Mouse (Mus musculus) bone marrow, adult 2 months (tissue): Measurements from ENCODE around the gene Bmp7. TPM values are rescaled to one million over a fixed set of nuclear protein-coding genes. Genes with fewer than 3 reads are reported as not detected.

ENCODE experiments used
- H3K27ac ChIP-seq: fragments of 200-500 bp; 2 replicates; pipeline ENCODE4 v1.5.1; 2012; ENCODE audit warnings: low read depth, mild to moderate bottlenecking, control low read depth, inconsistent platforms, low read length; ENCODE audit not compliant: control insufficient read depth, poor library complexity, insufficient read depth
- H3K4me1 ChIP-seq: fragments of 200-500 bp; 2 replicates; pipeline ENCODE4 v1.6.1; 2011; ENCODE audit warnings: low read length; ENCODE audit not compliant: control insufficient read depth, insufficient read depth
- H3K4me3 ChIP-seq: fragments of 200-500 bp; replicated peaks from 2 replicates; pipeline ENCODE3; 2011; ENCODE audit warnings: mild to moderate bottlenecking, low read depth, low read length, control low read depth; ENCODE audit not compliant: control insufficient read depth
- CTCF ChIP-seq: fragments of 200-500 bp; IDR thresholded peaks from 2 replicates; pipeline ENCODE4 v1.5.1; 2011; ENCODE audit warnings: low read length, control low read depth; ENCODE audit not compliant: control insufficient read depth, insufficient read depth
- POLR2A ChIP-seq: fragments of 200-500 bp; IDR thresholded peaks from 2 replicates; pipeline ENCODE4 v1.6.1; 2011; ENCODE audit warnings: low read depth, mild to moderate bottlenecking, control low read depth, low read length, borderline replicate concordance; ENCODE audit not compliant: control insufficient read depth
- WGBS: fragments of 180-500 bp; shearing (Covaris S2); methylation state at CpG from one replicate; pipeline ENCODE4 v1.1.7; 2018; 5-methylcytosine and 5-hydroxymethylcytosine counted together
- polyA plus RNA-seq: library from polyadenylated mRNA; stranded (reverse); fragments of >200 nt; gene quantifications from 2 replicates; pipeline ENCODE4 v1.2.4, GENCODE M21; 2011; ENCODE audit warnings: low replicate concordance; ENCODE audit not compliant: missing spikeins, insufficient read depth, insufficient read length

Gene Bmp7
- polyA plus RNA-seq, 1 experiment = 0.55 TPM

DNA sequence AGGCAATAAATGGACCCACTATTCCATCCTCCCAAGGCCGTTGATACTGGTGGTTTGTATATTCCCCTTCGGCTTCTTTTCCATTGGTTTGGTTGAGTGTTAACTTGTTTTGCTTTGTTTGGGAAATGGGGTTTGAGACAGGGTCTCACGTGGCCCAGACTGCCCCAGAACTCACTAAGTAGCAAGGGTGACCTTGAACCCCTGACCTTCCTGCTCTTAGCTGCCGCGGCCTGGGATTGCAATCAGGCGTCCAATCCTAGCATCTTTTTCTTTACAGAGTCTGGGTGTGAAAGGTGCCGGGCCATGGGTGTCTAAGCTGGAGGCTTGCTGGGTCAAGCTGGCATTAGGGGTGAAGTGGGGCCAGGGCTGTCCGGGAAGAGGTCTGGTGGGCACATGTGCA lies 79.5 kb downstream of the Bmp7 start:
- H3K4me3 ChIP-seq = no peak overlapping the region
- H3K27ac ChIP-seq = no peak overlapping the region
- TF ChIP-seq POLR2A = no peak
- TF ChIP-seq CTCF = no peak
- H3K4me1 ChIP-seq = no peaks in the 10 kb centered on the region; the same call in 1 of the 2 replicates
- WGBS = 79% methylated on average over 8 of the region's 8 CpGs

DNA sequence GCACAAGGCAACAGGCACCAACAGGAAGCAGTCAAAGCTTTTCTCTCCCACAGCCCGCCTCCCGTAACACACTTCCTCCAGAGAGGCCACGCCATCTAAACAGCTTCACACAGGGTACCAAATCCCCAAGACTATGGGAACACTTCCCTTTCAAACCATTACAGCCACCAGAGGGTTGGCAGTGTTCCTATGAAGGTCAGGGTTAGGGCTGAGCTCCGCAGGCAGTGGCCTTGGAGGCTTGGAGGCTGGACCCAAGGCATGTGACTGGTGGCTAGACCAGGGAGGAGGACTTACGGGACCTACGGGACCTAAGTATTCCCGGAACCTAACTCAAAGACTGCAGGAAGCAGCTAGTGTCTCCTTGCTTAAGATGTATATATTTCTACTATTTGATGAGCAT lies 80.0 kb downstream of the Bmp7 start:
- WGBS = 65% methylated on average over 7 of the region's 7 CpGs
- no peaks in the 10 kb centered on the region; the same call in 1 of the 2 replicates for H3K4me1 ChIP-seq
- TF ChIP-seq POLR2A = no peak
- TF ChIP-seq CTCF = no peak
- H3K4me3 ChIP-seq = no peak overlapping the region
- no peak overlapping the region for H3K27ac ChIP-seq

DNA sequence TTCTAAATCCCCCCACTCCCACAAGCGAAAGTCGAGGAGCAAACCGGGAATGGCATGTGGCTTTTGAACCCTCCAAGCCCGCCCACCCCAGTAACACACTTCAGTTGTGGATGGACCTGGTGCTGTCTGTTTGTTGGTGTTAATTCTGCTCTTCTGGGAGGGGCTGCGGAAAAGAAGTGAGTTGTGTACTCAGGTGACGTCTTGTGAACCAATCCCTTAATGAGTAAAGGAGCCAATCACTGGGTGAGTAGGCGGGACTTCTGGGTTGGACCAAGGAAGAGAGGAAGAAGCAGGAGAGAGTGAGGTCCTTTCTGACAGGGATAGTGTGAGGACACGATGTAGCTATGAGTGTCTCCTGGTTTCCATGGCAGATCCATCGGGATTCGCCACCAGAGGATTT lies 83.1 kb downstream of the Bmp7 start:
- no peak overlapping the region for H3K4me3 ChIP-seq
- WGBS = 77% methylated on average over 10 of the region's 10 CpGs
- TF ChIP-seq CTCF (no peak), POLR2A (no peak)
- no peak overlapping the region for H3K27ac ChIP-seq
- no peaks in the 10 kb centered on the region for H3K4me1 ChIP-seq

DNA sequence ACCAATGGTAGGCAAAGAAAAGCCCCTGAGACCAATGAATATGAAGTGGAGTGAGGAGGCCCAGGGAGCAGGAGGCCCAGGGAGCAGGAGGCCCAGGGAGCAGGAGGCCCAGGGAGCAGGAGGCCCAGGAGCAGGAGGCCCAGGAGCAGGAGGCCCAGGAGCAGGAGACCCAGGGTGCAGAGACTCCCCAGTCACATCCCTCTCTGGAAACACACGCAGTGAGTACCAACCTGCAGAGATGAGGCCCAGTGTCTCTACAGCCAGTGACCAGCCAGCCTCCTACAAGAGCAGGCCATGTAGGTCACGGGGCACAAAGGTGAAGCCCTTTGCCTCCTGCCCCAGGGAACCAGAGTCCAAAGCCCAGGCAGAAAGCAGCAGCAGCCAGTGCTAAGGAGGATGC lies 83.6 kb downstream of the Bmp7 start:
- WGBS = 75% methylated on average over 2 of the region's 2 CpGs
- TF ChIP-seq CTCF (no peak), POLR2A (no peak)

DNA sequence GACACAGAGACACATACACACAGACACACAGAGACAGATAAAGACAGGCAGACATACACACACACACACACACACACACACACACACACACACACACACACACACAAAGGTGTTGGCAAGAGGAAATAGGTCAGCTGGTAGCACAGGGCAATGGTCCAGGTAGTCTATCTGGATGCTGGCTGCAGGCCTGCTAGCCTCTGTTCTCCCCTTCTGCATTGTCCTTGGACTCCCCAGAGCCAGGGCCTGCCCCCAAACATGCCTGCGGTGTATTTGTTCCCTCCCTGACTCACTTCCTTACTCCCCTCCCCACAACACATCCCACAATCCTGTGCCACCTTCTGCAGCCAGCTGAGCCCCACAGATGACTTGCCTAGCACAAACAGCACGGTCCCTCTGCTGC lies 86.0 kb downstream of the Bmp7 start:
- H3K27ac ChIP-seq = no peak overlapping the region
- TF ChIP-seq CTCF (no peak), POLR2A (no peak)
- WGBS = 48% methylated on average over 2 of the region's 2 CpGs

More for the DNA sequence above, 83.6 kb downstream of the Bmp7 start:
- Histone ChIP-seq H3K27ac (no peak overlapping the region), H3K4me3 (no peak overlapping the region), H3K4me1 (no peaks in the 10 kb centered on the region)

DNA sequence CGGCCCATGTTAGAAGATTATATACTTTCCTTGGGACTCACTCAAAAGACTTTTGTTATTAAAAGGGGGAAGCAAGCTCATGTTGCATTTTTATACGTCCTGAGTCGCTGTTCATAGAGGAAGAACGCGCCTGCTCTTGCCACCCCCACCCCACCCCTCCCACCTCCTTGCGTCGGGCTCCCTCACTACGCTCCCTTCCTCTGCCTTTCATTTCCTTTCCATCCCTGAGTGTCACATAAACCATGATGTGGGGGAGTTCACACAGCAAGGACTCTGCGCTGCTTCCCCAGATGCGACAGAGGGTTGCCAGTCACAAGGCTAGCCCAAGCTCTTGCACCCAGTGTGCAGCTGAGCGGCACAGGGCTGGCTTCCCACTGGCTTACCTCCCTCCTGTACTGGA lies 88.3 kb downstream of the Bmp7 start:
- Histone ChIP-seq H3K4me1 (no peaks in the 10 kb centered on the region), H3K4me3 (no peak overlapping the region), H3K27ac (no peak overlapping the region)
- TF ChIP-seq CTCF (no peak), POLR2A (no peak)
- 15% methylated on average over 11 of the region's 11 CpGs for WGBS

More for the DNA sequence above, 86.0 kb downstream of the Bmp7 start:
- H3K4me3 ChIP-seq = no peak overlapping the region
- no peaks in the 10 kb centered on the region for H3K4me1 ChIP-seq

DNA sequence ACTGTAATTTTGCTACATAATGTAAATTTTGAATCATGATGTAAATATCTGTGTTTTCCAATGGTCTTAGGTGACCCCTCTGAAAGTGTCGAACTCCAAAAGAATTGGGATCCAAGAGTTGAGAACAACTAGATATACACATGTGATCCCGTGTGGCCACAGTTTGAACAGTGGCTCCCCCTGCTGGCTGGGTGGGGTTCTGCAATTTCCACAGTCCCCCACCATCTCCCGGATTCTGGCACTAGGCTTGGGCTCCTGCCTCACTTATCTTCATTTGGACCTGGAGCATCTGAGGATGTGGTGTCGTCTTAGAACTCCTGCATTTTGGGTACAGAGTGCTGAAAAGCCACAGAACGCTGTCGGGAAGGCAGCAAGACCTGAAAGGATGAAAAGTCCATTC lies 91.9 kb downstream of the Bmp7 start:
- no peak overlapping the region for H3K27ac ChIP-seq
- WGBS = 67% methylated on average over 6 of the region's 6 CpGs

DNA sequence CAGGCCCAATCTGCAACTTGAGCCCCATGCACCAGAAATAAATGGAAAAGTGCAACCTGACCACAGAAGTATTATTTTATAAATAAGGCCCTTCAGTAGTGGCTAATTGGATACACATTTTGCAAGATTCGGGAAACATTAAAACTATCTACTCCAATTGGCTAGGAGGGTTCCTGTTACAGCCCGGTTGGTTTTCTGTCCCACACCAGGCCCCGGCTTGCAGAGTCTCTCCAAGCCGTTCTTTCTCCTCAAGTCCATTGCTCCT lies 93.9 kb downstream of the Bmp7 start:
- no peak overlapping the region for H3K4me3 ChIP-seq
- TF ChIP-seq POLR2A = no peak
- no peak for TF ChIP-seq CTCF
- H3K4me1 ChIP-seq = no peaks in the 10 kb centered on the region; the same call in 1 of the 2 replicates
- no peak overlapping the region for H3K27ac ChIP-seq
- WGBS = 87% methylated on average over 4 of the region's 4 CpGs

More for the DNA sequence above, 91.9 kb downstream of the Bmp7 start:
- peak; percentile 71 for TF ChIP-seq CTCF
- no peak for TF ChIP-seq POLR2A
- Histone ChIP-seq H3K4me1 (no peaks in the 10 kb centered on the region; the same call in 1 of the 2 replicates), H3K4me3 (no peak overlapping the region)
